Mouse (Mus musculus): ENCODE results near the gene Ap5z1.

Ap5z1 gene

DNA sequence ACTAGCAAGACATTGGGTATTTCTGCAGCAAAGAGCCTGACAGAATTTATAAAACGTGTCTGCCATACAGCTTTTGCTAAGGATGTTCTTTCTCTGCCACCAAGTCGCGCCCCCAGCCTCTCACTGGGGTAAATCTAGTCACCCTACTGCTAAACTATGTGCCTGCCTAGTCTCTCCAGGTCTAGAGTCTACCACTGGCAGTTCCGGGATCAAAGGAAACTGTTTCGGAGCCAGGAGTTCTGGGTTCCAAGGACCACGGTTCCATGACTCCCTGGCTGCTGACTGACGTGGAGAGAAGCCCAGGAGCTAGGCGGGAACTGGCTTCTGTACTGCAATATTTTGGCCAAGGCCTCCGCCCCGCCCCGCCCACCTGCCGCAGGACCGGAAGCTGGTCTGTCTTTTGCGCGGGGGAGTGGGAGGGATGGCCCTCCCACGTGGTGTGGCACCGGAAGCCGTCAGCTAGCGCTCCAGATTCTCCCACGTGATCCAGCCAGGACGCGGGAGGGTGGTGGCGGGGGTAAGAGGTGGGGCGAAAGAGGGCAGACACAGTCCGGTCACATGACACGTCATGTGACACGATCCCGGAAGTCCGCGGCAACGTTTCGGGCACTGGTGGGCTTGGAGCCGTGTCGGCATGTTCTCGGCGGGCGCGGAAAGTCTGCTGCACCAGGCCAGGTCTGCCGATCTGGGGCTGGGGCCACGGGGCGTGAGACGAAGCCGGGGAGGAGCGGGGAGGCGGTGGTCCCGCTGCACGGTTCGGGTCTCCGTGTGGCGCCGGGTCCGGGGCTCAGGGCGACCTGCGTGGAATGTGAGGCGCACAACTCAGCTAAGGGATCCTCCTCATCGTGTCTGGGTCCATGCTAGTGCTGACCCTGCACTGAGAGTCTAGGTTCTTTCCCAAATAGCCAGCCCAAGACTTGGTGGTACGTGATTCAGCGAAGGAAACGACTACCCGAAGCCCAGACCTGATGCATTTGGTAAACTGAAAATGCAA lies at the start of gene Ap5z1:
Ap5z1 (plus strand) TSS at position 484 of the 994 bp plus-strand sequence.
- in situ Hi-C loops (cut with MboI; ENCODE audit: low sequenced_read_pairs), result no loop called here

DNA sequence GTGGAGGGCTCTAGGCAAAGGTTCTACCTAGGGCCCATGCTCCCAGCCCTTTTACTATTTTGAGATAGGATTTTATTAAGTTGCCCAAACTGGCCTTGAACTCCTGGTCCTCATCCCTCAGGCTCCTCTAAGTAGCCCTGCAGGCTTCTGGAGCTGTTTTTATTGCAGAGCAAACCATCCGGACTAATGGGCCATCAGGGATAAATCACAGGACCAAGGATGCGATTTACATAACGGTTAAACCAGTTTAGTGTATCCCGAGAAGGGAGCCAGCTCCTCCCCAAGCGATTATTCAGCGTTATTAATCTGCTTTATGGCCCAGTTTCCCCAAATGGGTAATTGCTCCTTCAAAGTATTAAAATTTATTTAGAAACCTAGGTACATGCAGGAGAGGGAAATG lies 48.3 kb upstream of the Ap5z1 start:
- in situ Hi-C loops (cut with MboI; ENCODE audit: low sequenced_read_pairs), result no loop called here

DNA sequence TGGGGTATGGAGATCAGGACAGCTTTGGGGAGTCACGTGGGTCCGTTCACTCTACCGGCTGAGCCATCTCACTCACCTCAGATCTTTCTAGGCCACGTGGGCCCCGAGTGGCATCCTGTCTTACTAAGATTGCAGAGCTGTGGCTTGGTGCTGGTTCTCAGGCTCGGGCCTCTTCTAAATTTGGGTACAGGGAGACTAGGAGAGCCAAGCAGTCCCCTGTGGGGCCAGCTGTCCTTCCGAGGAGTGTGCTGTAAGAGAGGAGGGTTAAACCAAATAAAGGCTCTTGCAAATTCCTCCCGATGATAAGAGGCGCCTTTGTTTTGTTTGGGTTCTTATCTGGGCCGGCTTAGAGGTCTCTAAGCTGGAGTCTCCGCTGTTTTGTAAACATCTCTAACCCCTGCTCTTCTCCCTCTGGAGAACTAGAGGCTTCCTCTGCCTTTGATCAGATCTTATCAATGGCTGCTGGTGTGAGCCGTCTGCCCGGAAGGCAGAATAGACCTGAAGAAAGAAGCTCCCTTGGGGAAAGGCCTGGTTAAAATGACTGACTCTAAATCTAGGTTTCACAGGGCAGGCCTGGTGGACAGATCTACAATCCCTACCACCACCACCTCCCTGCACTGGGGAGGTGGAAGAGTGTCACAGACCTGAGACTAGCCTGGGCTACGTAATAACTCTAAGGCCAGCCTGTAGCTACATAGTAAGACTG lies 47.5 kb upstream of the Ap5z1 start:
- in situ Hi-C loops (cut with MboI; ENCODE audit: low sequenced_read_pairs), result no loop called here

DNA sequence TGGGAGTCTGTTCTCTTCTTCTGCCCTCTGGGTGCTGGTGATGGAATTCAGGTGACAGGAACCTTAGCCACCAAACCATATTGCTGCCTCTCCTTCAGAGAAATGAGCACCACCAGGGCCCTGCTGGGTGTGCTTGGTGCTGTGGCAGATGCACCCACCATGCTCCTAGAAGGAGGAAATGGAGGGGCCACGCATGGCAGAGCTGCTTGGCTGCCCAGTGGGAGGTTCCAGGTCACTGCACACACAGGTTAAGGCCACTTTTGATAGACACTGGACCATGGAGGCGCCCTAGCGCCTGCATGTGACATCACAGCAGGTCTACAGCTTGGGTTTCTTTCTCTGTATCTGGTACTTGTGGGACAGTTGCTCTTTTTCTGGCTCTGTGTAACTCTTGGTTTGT lies 46.6 kb upstream of the Ap5z1 start:
- in situ Hi-C loops (cut with MboI; ENCODE audit: low sequenced_read_pairs), result no loop called here

DNA sequence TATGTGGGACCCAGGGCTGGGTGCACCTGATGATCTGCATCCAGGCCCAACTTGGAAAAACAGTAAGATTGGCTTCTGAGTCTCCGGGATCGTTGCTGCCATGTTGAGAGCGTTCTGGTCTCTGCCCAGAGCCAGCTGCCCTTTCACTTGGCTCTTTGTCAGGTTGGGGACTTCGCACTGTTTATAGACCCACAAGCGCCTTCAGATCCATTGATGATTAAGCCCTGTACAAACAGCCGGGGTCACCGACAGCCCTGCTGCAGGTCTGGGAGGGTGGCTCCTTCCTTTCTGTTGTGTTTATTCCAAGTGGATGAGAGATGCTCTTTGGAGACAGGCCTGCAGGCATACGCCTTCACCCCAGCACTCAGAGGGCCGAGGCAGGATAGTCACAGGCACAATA lies 45.9 kb upstream of the Ap5z1 start:
- in situ Hi-C loops (cut with MboI; ENCODE audit: low sequenced_read_pairs), result no loop called here

DNA sequence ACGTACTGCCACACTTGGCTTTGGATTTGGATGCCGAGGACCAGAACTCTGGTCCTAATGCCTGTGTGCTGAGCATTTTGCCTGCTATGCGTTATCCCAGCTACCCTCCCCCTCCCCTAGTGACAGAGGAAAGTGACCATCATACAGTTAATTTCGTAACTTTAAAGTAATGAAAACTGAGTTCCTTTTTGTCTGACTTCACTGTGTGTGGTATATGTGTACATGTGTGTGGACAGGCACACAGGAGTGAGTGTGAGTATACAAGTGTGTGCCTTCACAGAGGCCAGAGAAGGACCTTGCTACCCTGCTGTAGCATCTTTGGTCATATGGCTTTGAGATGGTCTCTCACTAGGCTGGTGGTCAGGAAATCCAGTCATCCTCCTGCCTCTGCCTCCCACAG lies 45.3 kb upstream of the Ap5z1 start:
- in situ Hi-C loops (cut with MboI; ENCODE audit: low sequenced_read_pairs), result no loop called here

DNA sequence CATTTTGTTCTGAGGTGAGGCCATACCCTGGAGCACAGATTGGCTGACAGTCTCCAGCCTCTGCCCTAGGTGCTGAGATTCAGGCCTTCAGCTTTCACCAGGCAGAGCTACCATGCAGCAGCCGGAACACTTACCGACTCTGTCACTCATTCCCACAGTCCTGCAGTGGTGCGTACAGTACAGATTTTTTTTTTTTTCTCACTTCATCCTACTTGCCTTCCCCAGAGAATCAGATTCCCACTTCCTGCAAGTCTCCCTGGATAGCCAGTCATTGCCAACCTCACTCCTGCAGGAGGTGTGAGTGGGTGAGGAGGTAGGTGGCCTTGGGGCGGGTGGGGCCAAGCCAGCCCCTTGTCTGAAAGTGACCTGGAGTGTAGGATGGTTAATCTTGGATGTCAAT lies 43.4 kb upstream of the Ap5z1 start:
- in situ Hi-C loops (cut with MboI; ENCODE audit: low sequenced_read_pairs), result no loop called here

DNA sequence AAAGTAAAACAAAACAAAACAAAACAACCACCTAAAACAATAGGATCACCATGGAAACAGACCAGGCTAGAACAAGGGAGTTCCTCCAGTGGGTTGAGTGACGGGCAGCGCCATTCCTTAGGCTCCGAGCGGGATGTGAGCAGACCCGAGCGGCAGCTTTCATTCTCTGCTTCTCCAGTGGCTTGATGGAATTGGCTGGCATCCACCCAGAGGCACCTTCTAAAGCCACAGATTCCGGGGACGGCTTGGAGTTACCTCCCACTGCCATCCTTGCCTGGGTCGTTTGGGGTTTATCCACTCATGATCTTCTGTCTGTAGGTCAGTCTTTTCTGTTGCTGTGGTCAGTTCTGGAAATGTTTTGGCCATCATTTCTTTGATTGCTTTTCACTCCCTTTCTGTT lies 42.8 kb upstream of the Ap5z1 start:
- in situ Hi-C loops (cut with MboI; ENCODE audit: low sequenced_read_pairs), result no loop called here

DNA sequence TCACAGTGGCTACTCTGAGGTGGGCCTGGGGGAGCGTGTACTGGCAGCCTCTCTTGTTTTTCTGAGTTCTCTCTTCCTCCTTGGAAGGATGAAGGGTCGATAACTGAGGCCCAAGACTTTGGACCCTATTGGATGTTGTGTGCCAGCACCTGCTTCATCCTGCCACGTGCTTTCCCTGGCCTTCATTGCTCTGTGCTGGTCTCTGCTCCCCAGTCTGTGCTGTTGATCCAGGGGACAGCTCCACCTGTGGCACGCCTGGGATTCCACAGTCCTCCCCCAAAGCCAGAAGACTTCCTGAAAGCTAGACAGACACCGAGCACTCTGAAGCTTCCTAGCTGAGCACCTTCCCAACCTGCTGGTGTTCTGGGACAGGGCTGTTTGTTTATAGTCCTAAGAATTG lies 41.9 kb upstream of the Ap5z1 start:
- in situ Hi-C loops (cut with MboI; ENCODE audit: low sequenced_read_pairs), result no loop called here

DNA sequence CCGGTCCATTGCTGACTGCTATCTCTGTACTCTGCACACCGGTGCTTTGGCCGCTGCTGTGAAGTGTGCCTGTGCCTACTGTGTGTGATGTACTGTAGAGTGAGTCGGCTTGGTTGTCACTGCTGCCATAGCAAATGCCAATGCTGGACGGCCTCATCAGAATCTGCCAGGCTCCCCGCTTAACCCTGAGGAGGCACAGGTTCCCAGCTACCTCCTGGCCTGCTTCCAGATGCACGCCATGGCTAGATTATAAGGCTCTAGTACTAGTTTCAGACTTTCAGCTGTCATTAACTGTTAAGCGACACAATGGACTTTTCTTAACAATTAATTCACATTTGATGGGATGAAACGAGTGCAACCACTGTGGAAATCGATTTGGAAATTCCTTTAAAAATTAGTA lies 40.6 kb upstream of the Ap5z1 start:
- in situ Hi-C loops (cut with MboI; ENCODE audit: low sequenced_read_pairs), result no loop called here

DNA sequence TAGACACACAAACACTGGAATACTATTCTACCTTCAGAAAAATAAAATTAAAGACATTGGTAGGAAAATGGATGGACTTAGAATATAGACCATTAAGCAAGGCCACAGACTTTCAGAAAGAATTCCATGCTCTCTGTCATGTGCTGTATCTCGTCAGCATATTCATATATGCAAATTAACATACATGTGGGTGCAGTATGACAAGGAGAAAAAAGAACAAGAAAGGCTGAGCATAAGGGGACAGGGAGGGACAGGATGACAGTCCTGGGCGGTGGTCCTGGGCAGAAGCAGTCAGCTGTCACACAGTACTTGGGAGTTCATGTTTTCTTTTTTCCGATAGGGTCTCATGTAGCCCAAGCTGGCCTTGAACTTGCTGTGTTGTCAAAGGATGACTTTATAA lies 40.0 kb upstream of the Ap5z1 start:
- in situ Hi-C loops (cut with MboI; ENCODE audit: low sequenced_read_pairs), result no loop called here

DNA sequence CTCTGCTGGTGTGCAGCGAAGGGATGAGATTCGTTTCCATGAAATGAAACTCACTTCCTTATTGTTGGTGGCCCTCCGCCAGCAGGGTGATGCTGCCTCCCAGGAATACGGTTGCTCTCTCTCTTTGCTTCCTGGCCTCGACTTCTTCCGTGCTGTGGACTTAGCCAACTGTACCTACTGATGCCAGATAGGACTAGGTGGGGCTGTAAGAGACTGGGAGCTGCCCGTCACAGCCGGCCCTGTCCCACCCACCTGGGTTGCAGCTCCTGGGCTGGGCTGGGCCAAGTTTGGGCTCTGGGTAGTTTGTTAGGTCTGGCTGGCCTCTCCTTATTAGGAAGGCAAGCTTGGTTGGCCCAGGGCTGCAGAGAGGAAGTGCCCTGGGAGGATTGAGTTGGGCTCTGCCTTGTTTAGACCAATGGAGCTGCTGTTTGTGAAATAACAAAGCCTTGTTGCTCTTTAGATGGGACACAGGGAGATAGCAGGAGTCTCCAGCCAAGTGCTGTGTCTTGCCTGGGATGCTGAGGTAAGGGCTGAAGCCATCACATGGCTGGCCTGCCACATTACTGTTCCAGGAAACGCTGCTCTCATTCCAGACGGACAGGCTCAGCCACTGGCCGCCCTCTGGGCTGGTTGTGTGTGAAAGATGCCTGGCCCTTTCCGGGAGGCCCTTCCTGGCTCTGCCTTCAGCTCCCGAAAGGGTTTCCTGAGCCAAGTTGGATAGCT lies 39.0 kb upstream of the Ap5z1 start:
- in situ Hi-C loops (cut with MboI; ENCODE audit: low sequenced_read_pairs), result no loop called here

DNA sequence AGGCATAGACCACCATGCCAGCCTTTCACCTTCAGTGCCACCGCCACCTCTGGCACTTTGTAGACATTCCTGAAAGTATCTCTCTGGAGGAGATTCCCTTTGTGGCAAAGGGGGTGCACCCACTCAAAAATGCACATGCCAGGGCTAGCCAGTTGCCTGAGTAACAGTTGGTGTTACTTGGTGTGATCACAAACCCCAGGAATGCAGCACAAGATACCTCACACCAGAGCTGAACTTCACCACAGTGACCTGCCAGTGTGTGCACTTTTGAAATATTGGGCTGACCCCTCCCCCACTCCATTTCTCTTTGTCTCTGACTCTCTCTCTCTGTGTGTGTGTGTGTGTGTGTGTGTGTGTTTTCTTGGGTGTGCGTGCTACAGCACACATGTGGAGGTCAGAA lies 37.3 kb upstream of the Ap5z1 start:
- in situ Hi-C loops (cut with MboI; ENCODE audit: low sequenced_read_pairs), result no loop called here

DNA sequence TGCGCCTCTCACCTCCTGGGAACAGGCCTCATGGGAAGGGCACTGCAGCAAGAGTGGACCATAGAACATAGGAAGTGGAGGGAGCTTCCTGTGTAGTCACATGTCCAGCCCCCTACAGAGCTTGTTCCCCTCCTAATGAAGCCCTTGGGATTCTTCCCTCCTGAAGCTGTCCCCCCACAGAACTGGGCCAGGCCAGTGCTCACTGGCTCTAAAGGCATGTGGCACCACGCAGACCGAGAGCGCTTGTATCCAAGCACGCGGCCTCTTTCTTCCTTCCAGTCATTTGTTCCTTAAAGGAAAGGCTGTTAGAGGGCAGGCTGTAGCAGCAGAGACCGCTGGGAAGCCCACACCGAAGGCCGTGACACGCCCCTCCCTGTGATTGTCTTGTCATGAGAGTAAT lies 35.9 kb upstream of the Ap5z1 start:
- in situ Hi-C loops (cut with MboI; ENCODE audit: low sequenced_read_pairs), result no loop called here

DNA sequence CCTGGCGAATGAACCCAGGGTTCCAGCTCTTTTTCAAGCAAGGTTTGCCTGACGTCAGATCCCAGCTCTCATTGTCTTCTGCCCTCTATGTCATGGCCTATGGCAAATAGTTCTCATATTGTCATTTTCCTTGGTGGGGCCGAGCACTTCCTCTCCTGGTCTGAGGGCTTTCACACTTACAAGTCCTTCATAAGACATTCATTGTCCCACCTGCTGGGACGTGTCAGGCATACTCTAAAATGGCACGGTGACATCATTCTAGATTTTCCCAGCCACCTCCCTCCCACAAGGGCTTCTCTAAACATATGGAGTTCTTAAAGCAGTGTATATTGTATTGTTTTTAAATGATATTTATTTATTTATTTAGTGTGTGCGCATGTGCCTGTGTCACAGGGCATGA lies 35.1 kb upstream of the Ap5z1 start:
- in situ Hi-C loops (cut with MboI; ENCODE audit: low sequenced_read_pairs), result no loop called here

DNA sequence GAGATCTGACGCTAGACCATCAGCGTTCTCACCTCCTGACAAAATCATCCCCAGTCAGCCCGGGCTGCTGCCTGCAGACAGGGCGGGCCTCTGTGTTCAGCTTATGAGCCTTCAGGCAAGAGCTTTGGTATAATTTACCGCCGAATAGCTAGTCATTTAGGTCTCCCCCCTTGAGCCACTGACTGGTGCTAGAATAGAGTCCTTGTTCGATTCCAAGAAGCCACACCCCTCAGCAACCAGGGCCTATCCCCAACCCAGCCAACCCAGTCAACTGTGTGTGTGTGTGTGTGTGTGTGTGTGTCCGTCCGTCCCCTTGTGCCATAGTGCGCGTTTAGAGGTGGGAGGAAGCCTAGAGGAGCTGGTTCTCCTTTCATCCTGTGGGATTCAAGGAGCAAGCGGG lies 32.7 kb upstream of the Ap5z1 start:
- in situ Hi-C loops (cut with MboI; ENCODE audit: low sequenced_read_pairs), result no loop called here

DNA sequence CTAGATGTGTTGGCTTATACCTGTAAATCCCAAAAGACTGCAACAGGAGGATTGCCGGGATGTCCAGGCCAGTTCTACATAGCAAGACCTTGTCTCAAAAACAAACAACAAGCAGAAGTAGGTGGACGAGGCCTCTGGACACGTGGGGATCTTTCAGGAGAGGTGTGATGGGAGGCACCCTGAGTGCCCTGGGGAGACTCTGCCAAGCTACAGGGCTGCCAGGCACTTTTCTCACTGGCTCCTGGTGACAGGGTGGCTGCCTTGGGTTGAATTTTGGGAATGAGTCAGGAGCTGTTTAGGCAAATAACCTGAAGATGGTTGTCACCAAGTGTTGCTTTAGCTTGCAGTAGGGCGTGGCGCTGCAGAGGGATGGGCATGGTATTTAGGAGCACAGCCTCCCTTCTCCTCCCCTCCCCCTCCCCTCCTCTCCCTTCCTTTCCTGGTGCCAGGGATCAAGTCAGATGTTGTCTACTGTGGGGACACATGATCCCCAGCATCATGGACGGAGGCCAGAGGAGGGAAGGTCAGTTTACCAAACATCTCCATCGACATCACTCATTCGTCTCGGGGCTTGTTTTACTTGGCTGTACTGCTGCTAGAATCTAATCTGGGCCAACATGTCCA lies 31.8 kb upstream of the Ap5z1 start:
- in situ Hi-C loops (cut with MboI; ENCODE audit: low sequenced_read_pairs), result no loop called here

DNA sequence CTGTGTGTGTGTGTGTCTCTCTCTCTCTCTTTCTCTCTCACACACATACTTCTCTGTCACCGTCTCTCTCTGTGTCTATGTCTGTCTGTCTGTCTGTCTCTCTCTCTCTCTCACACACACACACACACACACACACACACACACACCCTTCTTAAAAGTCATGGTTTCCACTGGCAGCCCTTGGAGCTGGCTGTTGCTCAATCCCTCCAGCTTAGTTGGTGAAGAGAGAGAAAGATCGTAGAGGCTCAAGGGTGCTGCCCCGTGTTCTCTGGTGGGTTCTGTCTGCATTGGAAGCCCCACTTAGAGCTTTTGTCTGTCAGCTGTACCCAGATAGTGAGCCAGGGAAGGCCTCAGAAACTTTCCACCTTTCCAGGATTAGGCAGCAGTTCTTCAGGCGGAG lies 31.0 kb upstream of the Ap5z1 start:
- in situ Hi-C loops (cut with MboI; ENCODE audit: low sequenced_read_pairs), result no loop called here

DNA sequence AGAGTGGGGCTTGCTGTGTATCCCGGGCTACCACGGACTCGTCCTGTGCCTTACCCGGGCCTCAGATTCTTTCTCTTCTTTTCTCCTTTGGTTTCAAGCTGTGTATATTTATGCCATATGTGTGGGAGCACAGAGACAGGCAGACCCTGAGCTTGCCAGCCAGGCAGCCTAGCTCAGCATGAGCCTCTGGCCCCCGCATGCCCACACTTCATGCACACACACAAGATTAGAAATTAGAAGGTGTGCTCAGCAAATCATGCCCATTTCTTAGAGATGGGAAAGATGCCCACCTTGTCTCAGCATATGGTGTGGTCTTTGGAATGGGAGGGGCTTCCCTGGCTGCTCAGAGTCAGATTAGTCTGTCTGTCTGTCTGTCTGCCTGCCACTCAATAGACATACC lies 29.7 kb upstream of the Ap5z1 start:
- in situ Hi-C loops (cut with MboI; ENCODE audit: low sequenced_read_pairs), result no loop called here

DNA sequence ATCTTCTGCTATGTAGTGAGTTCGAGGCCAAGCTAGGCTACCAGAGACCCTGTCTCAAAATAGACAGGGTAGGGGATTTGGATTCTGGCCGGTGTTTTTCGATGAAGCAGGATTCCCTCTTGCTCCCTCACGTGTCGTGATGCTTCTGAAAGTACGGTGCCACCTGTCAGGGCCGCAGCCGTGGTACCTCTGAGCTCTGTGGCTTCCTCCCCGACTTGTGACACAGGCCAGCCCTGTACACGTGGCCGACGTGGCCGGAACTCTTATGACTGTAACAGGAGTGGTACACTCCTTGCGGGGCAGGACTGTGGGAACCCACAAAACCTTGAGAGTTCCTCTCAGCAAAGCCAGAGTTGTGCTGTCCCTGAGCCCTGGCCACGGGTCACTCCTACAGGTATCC lies 28.0 kb upstream of the Ap5z1 start:
- in situ Hi-C loops (cut with MboI; ENCODE audit: low sequenced_read_pairs), result no loop called here

DNA sequence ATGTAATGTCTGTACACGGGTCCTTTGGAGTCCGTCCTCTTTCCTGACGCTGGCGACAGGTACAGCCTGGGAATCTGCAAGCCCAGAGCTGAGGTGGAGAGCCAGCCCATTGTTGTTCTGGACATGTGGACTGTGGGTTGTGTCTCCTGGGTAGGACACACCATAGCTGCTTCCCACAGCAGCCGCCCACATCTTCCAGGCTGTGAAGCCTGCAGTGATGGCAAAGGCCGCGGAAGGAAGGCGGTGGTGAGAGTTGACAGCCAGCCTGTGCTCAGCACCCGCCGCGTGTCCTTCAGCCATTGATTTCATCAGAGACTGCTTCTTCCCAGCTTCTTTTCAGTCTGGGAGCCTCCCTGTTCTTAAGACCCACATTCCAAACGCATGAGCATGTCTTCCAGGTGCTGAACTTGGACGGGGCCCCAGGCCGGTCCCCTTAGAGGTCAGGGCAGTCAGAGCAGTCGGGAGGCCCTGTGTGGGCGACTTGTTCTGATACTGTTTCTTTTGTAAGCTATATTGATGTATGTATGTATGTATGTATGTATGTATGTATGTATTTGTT lies 25.3 kb upstream of the Ap5z1 start:
- in situ Hi-C loops (cut with MboI; ENCODE audit: low sequenced_read_pairs), result no loop called here

Measured in CH12F3 (cell line).